Mouse (Mus musculus) liver, embryonic 11.5 days (tissue): ENCODE measurements around the gene Gm20219. TPM values are rescaled to one million over a fixed set of nuclear protein-coding genes. Genes with fewer than 3 reads are reported as not detected.

Source experiments
- ATAC-seq: fragments of 200-750 bp; cut with Nextera tagmentation; replicated peaks from 2 replicates; pipeline ENCODE4 v1.8.0; 2017; ENCODE audit warnings: moderate number of reproducible peaks, mild to moderate bottlenecking, moderate TSS enrichment, moderate library complexity; ENCODE audit not compliant: low FRiP score
- DNase-seq: peaks from one replicate; pipeline ENCODE4 v3.0.0-alpha.2; 2017; ENCODE audit warnings: low spot score
- H3K27ac ChIP-seq: fragments of 300-500 bp; sonication (generic); 2 replicates; pipeline ENCODE4 v1.5.1; 2014; ENCODE audit warnings: mild to moderate bottlenecking, low read depth, low read length, control low read depth
- H3K27me3 ChIP-seq: fragments of 300-500 bp; sonication (generic); replicated peaks from 2 replicates; pipeline ENCODE4 v1.6.1; 2014; ENCODE audit warnings: low read length, mixed read lengths; ENCODE audit not compliant: control insufficient read depth, insufficient read depth
- H3K36me3 ChIP-seq: fragments of 300-500 bp; sonication (generic); 2 replicates; pipeline ENCODE4 v1.6.1; 2014; ENCODE audit warnings: mild to moderate bottlenecking, low read length, moderate library complexity, mixed read lengths; ENCODE audit not compliant: control insufficient read depth, insufficient read depth
- H3K4me1 ChIP-seq: fragments of 300-500 bp; sonication (generic); replicated peaks from 2 replicates; pipeline ENCODE4 v1.6.1; 2014; ENCODE audit warnings: low read length, mixed read lengths; ENCODE audit not compliant: control insufficient read depth, insufficient read depth
- H3K4me2 ChIP-seq: fragments of 300-500 bp; sonication (generic); 2 replicates; pipeline ENCODE4 v1.6.1; 2014; ENCODE audit warnings: mild to moderate bottlenecking, control low read depth, moderate library complexity
- H3K4me3 ChIP-seq: fragments of 300-500 bp; sonication (generic); 2 replicates; pipeline ENCODE4 v1.5.1; 2014; ENCODE audit warnings: low read depth, low read length, control low read depth
- H3K9ac ChIP-seq: fragments of 300-500 bp; sonication (generic); 2 replicates; pipeline ENCODE4 v1.6.1; 2014; ENCODE audit warnings: low read depth, low read length, control low read depth
- H3K9me3 ChIP-seq: fragments of 300-500 bp; sonication (generic); 2 replicates; pipeline ENCODE4 v1.6.1; 2016; ENCODE audit warnings: low read length, inconsistent platforms, mixed read lengths; ENCODE audit not compliant: control insufficient read depth
- WGBS: fragments of 180-500 bp; shearing (Covaris S2); extraction: QIAGEN DNeasy Blood & Tissue Kit; methylation state at CpG from one replicate; pipeline ENCODE4 v1.1.7; 2014; 5-methylcytosine and 5-hydroxymethylcytosine counted together
- polyA plus RNA-seq: library from polyadenylated mRNA; unstranded; fragments of >200 nt; fragmentation: Nextera tagmentation; extraction: Ambion mirVana; gene quantifications from 2 replicates; pipeline ENCODE4 v1.2.1, GENCODE M21; 2014

Gm20219 gene
- polyA plus RNA-seq, 1 experiment from 2014 or later, result 0.44 TPM

- DNase-seq (no peak), ATAC-seq (no peak)
- Histone ChIP-seq H3K27me3 (peaks cover 75% of the 10 kb centered on the region), H3K4me1 (peaks cover 6% of the 10 kb centered on the region), H3K36me3 (no peaks in the 10 kb centered on the region), H3K9ac (no peak within 1 kb of the TSS), H3K4me2 (peak within 1 kb of the TSS; percentile 45), H3K4me3 (peak within 1 kb of the TSS; percentile 29), H3K27ac (no peak within 1 kb of the TSS), H3K9me3 (peaks cover 3% of the 10 kb centered on the region; the same call in 1 of the 2 replicates)
- 57% methylated on average over 22 of the region's 22 CpGs for WGBS
Measured at GRCm38 (mm10) chr17:56512310-56512709, 41.9 kb downstream of the Gm20219 start, which contains the start of gene Znrf4. Znrf4 (minus strand) TSS chr17:56512431.

DNA sequence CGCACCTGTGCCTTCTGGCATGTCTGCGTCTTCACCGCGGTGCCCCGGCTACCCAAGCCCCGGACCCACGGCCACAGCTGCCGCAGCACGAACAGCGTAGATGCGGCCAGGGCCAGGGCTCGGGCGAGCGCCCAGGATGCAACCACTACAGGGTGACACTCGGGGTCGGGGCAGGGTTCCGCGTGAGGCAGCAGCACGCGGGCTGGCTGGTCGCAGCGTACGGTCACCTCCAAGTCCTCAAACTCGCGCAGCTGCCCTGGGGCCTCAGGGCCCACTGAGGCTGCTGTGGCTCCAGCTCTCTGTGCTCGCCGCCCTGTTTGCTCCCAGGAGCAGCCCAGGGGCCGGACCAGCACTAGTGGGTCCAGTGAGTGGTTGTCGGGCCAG, 42.5 kb downstream of the Gm20219 start:
- H3K4me2 ChIP-seq, result peak overlapping the region; percentile 45
- H3K27ac ChIP-seq, result no peak overlapping the region
- peaks cover 75% of the 10 kb centered on the region for H3K27me3 ChIP-seq
- ATAC-seq (no peak), DNase-seq (no peak)
- peaks cover 3% of the 10 kb centered on the region; the same call in 1 of the 2 replicates for H3K9me3 ChIP-seq
- H3K4me1 ChIP-seq, result peaks cover 8% of the 10 kb centered on the region
- 25% methylated on average over 29 of the region's 29 CpGs for WGBS
- no peak overlapping the region for H3K9ac ChIP-seq
- H3K36me3 ChIP-seq, result no peaks in the 10 kb centered on the region
- peak overlapping the region; percentile 29; the same call in 1 of the 2 replicates for H3K4me3 ChIP-seq

GRCm38 (mm10) chr17:56510970-56511706, 43.0 kb downstream of the Gm20219 start:
- WGBS, result 10% methylated on average over 60 of the region's 60 CpGs
- Histone ChIP-seq H3K36me3 (no peaks in the 10 kb centered on the region), H3K4me3 (peak overlapping the region; percentile 29), H3K27ac (no peak overlapping the region), H3K4me2 (peak overlapping the region; percentile 45), H3K4me1 (peaks cover 9% of the 10 kb centered on the region), H3K9me3 (peaks cover 3% of the 10 kb centered on the region; the same call in 1 of the 2 replicates), H3K27me3 (peaks cover 74% of the 10 kb centered on the region), H3K9ac (no peak overlapping the region)
- no peak for DNase-seq
- no peak for ATAC-seq

DNA sequence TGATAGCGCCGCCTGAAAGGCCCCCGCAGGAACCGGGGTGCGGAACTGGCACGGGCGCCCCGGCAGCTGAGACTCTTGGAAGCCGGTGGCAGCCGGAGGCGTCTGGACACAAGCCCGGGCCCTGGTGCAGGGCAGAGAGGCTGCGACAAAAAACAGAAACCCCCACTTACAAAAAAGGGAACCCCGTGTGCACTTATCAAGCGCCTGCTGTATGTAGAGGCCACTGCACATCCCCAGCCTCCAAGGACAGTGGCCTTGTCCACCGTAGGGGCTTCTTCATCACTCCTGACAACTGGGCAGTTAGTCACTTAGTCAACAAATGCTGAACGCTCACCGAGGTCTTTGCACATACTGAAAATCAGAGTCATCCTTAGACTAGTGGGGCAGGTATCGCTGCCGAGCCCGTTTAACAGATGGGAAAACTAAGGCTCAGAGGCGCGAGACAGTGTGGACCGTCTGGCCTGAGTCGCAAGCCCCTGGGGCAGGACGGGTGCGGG, 43.7 kb downstream of the Gm20219 start:
- Histone ChIP-seq H3K4me1 (peaks cover 9% of the 10 kb centered on the region), H3K27ac (no peak overlapping the region), H3K27me3 (peaks cover 69% of the 10 kb centered on the region), H3K4me3 (peak overlapping the region; percentile 29; the same call in 1 of the 2 replicates), H3K9ac (no peak overlapping the region), H3K4me2 (no peak overlapping the region; the same call in 1 of the 2 replicates), H3K36me3 (no peaks in the 10 kb centered on the region), H3K9me3 (peaks cover 3% of the 10 kb centered on the region; the same call in 1 of the 2 replicates)
- no peak for DNase-seq
- no peak for ATAC-seq
- 19% methylated on average over 27 of the region's 27 CpGs for WGBS

- no peak overlapping the region for H3K9ac ChIP-seq
- DNase-seq, result no peak
- H3K36me3 ChIP-seq, result no peaks in the 10 kb centered on the region
Measured at GRCm38 (mm10) chr17:56509707-56510472, 44.3 kb downstream of the Gm20219 start.

GRCm38 (mm10) chr17:56509021-56509640, 45.1 kb downstream of the Gm20219 start:
- Histone ChIP-seq H3K4me3 (no peak overlapping the region), H3K4me2 (no peak overlapping the region)

More at GRCm38 (mm10) chr17:56509707-56510472, 44.3 kb downstream of the Gm20219 start:
- Histone ChIP-seq H3K27ac (no peak overlapping the region), H3K4me1 (peaks cover 9% of the 10 kb centered on the region), H3K4me2 (no peak overlapping the region; the same call in 1 of the 2 replicates), H3K9me3 (peaks cover 3% of the 10 kb centered on the region; the same call in 1 of the 2 replicates), H3K27me3 (peaks cover 63% of the 10 kb centered on the region), H3K4me3 (no peak overlapping the region)
- 9% methylated on average over 35 of the region's 37 CpGs for WGBS
- no peak for ATAC-seq

GRCm38 (mm10) chr17:56507161-56508068, 46.8 kb downstream of the Gm20219 start:
- peaks cover 9% of the 10 kb centered on the region for H3K4me1 ChIP-seq
- peak overlapping the region; percentile 99 for H3K4me2 ChIP-seq
- H3K4me3 ChIP-seq, result peak overlapping the region; percentile 62
- ATAC-seq (peak; percentile 92), DNase-seq (peak; percentile 88)
- peak overlapping the region; percentile 81 for H3K9ac ChIP-seq
- peaks cover 8% of the 10 kb centered on the region; the same call in 1 of the 2 replicates for H3K9me3 ChIP-seq
- H3K27me3 ChIP-seq, result peaks cover 41% of the 10 kb centered on the region
- H3K36me3 ChIP-seq, result no peaks in the 10 kb centered on the region
- peak overlapping the region; percentile 61; the same call in 1 of the 2 replicates for H3K27ac ChIP-seq
- 2% methylated on average over 42 of the region's 42 CpGs for WGBS

More at GRCm38 (mm10) chr17:56509021-56509640, 45.1 kb downstream of the Gm20219 start:
- Histone ChIP-seq H3K36me3 (no peaks in the 10 kb centered on the region), H3K4me1 (peaks cover 9% of the 10 kb centered on the region), H3K27ac (no peak overlapping the region), H3K9me3 (peaks cover 7% of the 10 kb centered on the region; the same call in 1 of the 2 replicates), H3K27me3 (peaks cover 55% of the 10 kb centered on the region), H3K9ac (no peak overlapping the region)
- ATAC-seq, result no peak
- DNase-seq, result no peak
- 43% methylated on average over 10 of the region's 10 CpGs for WGBS
